Mouse (Mus musculus) layer of hippocampus, adult 9-10 months (tissue): ENCODE measurements around the gene Amfr.
"Not testable (repeated sequence)": the region's sequence is repeated elsewhere in the genome, so short reads cannot be mapped to it uniquely, and the experiment has no call there.

Experiments used
- DNase-seq: peaks from one replicate; pipeline ENCODE4 v3.0.0; 2022; ENCODE audit warnings: low spot score

Gene Amfr

GRCm38 (mm10) chr8:94012013-94012951 lies at the start of gene Amfr:
Gene Amfr, minus strand, starts transcription at chr8:94012842.
- DNase-seq: no peak

GRCm38 (mm10) chr8:94057157-94057854 lies 44.7 kb upstream of the Amfr start:
- no peak for DNase-seq

GRCm38 (mm10) chr8:94052696-94053095 lies 40.1 kb upstream of the Amfr start:
- DNase-seq: no peak

GRCm38 (mm10) chr8:94047845-94048244 lies 35.2 kb upstream of the Amfr start:
- DNase-seq: no peak

GRCm38 (mm10) chr8:94037806-94038205 lies 25.2 kb upstream of the Amfr start:
- DNase-seq: no peak

GRCm38 (mm10) chr8:94036944-94037524 lies 24.4 kb upstream of the Amfr start, which contains the start of the genes Nudt21 and Ogfod1:
Gene Nudt21, minus strand, starts transcription at chr8:94037031.
Gene Ogfod1, plus strand, starts transcription at chr8:94037198.
- DNase-seq: peak; percentile 98

- not testable (repeated sequence) for DNase-seq
Observed at GRCm38 (mm10) chr8:94036541-94036940, 23.9 kb upstream of the Amfr start.

- no peak for DNase-seq
Observed at GRCm38 (mm10) chr8:94035200-94035599, 22.6 kb upstream of the Amfr start.

- no peak for DNase-seq
Observed at GRCm38 (mm10) chr8:94033601-94034000, 21.0 kb upstream of the Amfr start.

- DNase-seq: no peak
Observed at GRCm38 (mm10) chr8:94029701-94030100, 17.1 kb upstream of the Amfr start.

GRCm38 (mm10) chr8:94023916-94024315 lies 11.3 kb upstream of the Amfr start:
- DNase-seq: no peak

GRCm38 (mm10) chr8:94013026-94013612 lies 477 bp upstream of the Amfr start:
- DNase-seq: no peak

GRCm38 (mm10) chr8:94011076-94012012 lies 1.3 kb downstream of the Amfr start:
- no peak for DNase-seq

GRCm38 (mm10) chr8:94010101-94010705 lies 2.4 kb downstream of the Amfr start:
- DNase-seq: no peak

GRCm38 (mm10) chr8:94009243-94009845 lies 3.3 kb downstream of the Amfr start:
- no peak for DNase-seq

- DNase-seq: no peak
Observed at GRCm38 (mm10) chr8:94004139-94004538, 8.5 kb downstream of the Amfr start.

GRCm38 (mm10) chr8:93998961-93999360 lies 13.7 kb downstream of the Amfr start:
- no peak for DNase-seq

- no peak for DNase-seq
Observed at GRCm38 (mm10) chr8:93989739-93990138, 22.9 kb downstream of the Amfr start.

GRCm38 (mm10) chr8:93984731-93985130 lies 27.9 kb downstream of the Amfr start:
- no peak for DNase-seq

GRCm38 (mm10) chr8:93983827-93984226 lies 28.8 kb downstream of the Amfr start:
- DNase-seq: peak; percentile 29
